Mouse (Mus musculus): ENCODE data around the gene Rpgrip1.

Rpgrip1 gene

GRCm38 (mm10) chr14:52197156-52197878 is 86.8 kb downstream of the Rpgrip1 start, which contains the start of gene Supt16:
TSS of gene Supt16 (minus strand) at chr14:52197416.
- DNase-seq (ENCODE audit: low spot score), result peak; percentile 76

- DNase-seq (ENCODE audit: low spot score), result no peak
Observed at GRCm38 (mm10) chr14:52198141-52198540, 87.6 kb downstream of the Rpgrip1 start.

GRCm38 (mm10) chr14:52199412-52199811 is 88.9 kb downstream of the Rpgrip1 start:
- no peak for DNase-seq (ENCODE audit: low spot score)
